Mouse (Mus musculus): ENCODE results near the gene Uap1.
A peak's percentile ranks its signal among the peaks of the same experiment; 100 is the strongest.

Uap1 gene

DNA sequence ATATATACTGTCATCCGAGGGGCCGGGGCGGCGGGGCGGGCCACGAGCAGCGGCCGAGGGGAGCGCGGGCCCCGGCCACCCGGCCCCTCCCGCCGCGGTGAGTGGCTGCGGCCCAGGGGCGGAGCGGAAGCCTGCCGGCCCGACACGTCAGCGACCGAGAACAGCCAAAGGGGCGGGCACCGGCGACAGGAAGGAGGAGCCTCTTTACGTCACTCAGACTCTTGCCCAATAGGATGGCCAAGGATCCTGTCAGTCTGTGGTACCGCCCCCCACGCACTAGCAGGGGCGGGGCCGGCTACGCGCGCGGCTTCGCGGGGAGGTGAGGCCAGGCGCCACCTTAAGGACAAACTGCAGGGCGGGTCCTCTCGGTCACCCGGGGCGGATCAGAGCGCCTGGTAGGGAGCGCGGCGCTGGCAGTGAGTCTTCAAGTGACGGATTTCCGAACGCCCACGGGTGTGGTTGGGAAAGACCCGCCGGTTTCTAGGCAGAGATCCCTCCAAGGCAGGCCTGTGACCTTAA, at the start of gene Uap1:
TSS of gene Uap1 (minus strand) at position 144 of the 519 bp plus-strand sequence.
- peak; percentile 97 for DNase-seq (ENCODE audit: extremely low spot score, low spot score)

DNA sequence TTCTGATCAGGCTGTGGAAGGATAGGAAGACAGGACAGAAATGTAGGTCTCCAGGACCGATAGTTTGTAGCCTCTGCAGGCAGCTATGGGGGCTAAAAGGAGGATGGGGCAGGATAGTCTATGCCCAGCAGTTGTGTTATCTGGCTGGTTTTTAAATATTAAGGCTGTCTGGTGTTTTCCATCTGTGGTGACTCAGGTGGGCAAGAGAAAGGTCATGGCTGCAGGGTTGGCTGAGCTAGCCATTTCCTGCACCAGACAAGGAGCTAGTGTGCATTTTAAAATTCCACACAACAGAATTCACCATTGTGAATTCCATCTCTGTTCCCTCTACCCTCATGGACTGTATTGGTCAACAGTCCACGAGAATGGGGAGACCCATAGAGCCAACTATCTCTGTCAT, 48.5 kb upstream of the Uap1 start:
- no peak for DNase-seq (ENCODE audit: extremely low spot score, low spot score)

DNA sequence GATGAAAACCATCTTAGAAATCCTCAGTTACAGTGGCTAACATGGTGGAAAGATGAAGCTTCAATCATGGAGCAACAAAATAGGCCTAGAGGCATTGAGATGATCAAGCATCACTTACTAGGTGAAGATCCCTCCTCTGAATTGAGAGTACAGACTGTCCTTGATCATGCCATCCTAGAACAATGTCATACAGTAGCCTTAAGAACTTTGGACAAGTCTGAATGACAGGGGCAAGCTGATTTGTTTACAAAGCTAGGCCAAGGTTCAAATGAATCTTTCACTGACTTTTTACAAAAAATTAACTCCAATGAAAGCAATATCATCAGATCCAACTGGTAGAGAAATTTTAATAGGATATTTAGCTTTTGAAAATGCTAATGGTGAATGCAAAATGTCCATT, 45.6 kb upstream of the Uap1 start:
- DNase-seq (ENCODE audit: extremely low spot score, low spot score): no peak

DNA sequence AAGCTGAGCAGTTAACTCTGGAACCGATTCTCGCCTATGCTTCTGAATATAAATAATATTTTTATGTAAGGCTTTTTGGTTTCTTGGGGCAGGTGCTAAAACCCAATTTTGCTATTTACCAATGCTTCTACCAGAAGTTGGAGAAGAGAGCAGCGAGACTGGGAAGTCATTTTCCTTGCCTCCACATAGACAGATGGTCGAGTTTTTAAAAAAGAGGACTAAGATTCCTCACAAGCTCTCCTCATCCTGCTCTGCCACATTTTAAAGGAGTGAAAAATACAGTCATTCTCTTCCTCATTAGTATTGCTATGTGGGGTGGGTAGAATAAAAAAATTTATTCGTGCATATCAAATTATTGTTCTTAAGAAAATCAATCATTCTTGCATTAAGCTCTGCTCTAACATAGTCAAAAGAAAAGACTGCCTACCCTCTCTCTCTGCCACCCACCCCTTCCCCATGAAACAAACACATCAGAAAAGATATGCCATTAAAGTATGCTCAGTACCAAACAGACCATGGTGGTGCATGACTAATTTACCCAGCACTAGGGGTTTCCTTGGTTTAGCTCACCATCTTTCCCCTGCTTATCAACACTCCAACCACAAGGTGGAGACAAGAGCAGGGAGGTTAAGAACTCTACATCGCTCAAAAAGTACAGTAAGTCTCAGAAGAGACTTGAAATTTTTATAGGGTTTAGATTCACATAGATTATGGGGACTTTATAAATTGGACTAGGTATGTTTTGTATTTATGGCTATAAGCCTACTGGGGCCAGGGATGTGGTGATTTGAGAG, 43.5 kb upstream of the Uap1 start:
- DNase-seq (ENCODE audit: extremely low spot score, low spot score): no peak

DNA sequence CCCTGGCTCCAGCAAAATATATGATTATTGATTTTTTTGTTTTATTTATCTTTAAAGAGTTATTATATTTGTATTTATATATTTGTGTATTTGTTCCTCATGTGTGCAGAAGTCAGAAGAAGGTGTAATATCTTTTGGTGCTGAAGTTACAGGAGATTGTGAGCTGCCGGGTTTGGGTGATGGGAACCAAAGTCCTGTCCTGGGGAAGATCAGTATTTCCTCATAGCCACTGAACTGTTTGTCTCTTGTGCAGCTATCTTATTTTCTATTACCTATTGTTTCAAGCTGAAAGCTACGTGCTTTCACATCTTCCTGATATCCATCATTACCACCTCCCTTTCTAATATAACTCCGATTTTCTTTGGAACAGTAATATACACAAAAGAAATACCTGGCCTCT, 40.8 kb upstream of the Uap1 start:
- no peak for DNase-seq (ENCODE audit: extremely low spot score, low spot score)

DNA sequence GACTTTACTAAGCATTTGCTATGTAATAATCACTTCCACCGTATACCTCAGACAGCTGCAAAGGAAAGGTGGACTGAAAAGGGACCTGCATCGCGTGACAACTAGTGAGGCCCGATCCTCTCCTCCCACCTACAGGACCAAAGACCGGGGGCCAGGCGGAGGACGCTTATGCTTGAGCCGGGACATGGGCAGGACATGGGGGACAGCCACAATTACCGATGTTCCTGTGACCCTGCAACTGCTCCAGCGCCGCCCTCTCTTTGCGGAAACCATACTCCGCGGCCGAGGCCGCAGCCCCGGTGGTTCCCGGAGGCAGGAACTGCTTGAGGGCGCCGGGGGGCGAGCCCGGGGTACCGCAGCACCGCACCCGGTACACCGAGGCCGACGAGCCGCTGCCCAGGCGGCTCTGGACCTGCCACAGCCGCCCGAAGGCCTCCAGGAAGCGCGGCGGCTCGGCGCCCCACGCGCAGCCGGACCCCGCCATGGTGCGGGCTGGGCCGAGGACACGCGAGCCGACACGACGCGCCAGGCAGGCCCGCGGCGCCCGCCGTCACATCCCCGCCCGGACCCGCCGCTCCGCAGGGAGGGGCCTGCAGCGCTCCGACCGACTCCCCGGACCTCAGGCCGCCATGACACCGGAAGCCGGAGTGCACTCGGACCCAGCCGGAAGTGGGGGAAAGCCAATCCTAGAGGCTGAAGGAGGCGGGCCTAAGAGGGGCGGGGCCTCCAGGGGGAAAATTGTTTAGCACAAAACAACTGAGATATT, 40.2 kb upstream of the Uap1 start, which contains the start of gene Uhmk1:
TSS of gene Uhmk1 (minus strand) at position 641 of the 766 bp plus-strand sequence.
- DNase-seq (ENCODE audit: extremely low spot score, low spot score): peak; percentile 94

DNA sequence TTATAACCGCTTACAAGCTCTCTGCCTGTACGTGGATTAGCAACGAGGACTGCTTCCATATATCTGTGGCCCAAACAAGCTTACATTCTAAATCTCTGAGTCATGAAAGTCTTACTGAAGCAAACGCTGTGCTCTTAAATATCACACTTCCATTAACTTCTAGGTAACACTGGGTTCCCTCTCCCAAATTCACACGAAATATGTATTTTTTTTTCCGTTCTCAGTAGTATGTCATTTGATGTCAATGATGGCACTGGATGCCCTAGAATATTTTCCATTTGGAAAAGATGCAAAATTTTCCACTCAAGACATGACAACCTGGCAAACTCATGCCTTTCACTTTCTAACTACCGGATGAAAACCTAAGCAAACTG, 39.6 kb upstream of the Uap1 start:
- DNase-seq (ENCODE audit: extremely low spot score, low spot score): no peak

DNA sequence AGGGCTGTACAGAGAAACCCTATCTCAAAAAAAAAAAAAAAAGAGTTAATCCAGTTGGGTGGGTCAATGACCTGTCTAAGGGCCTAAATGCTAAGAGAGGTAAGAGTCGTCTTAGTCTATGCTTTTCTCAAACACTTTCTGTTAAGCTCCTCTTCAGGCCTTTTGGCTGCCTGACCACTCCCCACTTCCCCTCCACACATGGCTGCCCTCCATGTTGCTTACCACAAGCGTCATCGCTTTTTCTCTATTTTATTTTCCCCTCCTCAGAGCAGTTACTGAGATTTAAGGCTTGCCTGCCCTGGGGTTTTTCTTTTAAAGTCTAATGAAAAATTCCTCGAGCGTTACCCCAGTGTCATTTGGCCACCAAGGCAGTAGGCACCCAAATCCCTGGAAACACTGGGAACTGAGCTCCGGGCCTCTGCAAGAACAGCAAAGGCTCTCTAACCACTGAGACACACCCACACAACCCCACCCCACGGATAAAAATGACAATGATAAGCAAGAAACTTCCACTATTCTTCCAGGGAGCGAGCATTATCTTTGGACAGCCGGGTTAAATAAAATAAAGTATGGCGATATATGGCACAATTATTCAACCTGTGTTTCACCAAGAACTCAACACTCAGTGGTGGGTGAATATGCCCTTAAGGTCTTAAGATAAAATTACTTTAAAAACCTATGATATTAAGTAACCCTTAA, 38.6 kb upstream of the Uap1 start:
- DNase-seq (ENCODE audit: extremely low spot score, low spot score): no peak

DNA sequence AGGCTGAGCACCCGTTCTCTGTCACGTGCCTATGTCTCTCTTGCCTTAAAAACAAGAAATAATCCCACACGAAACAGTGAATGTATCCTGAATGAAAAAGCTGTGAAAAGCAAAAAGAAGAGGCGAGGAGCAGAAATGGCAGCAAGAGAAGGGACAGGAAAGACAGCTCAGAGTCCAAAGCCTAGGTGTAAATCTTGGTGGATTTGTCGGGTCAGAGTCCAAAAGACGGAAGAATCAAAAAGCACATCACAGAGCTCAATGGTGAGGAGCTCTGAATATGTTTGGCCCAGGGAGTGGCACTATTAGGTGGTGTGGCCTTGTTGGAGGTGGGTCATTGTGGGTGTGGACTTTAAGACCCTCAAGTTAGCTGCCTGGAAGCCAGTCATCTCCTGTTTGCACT, 31.6 kb upstream of the Uap1 start:
- no peak for DNase-seq (ENCODE audit: extremely low spot score, low spot score)

DNA sequence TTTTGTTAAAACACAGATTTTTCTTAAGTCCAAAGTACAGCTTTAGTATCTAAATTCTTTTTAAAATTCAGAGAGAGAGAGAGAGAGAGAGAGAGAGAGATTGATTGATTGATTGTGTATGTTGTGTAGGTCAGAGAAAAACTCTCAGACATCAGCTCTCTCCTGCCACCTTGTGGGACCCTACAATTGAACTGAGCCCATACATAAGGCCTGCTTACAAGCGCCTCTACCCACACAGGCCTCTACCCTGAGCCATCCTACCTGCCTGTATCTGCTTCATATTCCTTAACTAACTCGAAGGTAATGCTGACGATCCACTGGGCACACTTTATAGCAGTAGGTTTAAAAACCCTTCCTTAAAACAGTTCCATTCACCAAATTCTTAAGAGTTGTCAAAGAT, 25.6 kb upstream of the Uap1 start:
- no peak for DNase-seq (ENCODE audit: extremely low spot score, low spot score)

DNA sequence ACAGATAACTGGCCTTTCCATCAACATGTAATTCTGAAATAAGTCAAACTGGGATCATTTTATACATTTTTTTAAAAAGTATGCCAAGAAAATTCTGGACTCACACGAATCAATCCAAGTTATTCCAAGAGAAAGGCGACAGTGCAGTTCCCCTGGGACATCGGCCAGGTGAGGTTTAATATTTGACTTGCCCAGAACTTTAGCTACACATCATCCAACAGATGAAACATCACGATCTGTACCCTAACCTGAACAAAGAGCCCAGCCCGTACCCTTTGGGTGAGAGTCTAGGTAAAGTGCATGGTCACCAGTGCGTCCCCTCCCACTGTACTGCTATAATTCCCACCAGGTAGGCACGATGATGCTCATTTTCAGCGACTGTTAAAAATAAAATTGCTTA, 21.5 kb upstream of the Uap1 start:
- DNase-seq (ENCODE audit: extremely low spot score, low spot score): no peak

DNA sequence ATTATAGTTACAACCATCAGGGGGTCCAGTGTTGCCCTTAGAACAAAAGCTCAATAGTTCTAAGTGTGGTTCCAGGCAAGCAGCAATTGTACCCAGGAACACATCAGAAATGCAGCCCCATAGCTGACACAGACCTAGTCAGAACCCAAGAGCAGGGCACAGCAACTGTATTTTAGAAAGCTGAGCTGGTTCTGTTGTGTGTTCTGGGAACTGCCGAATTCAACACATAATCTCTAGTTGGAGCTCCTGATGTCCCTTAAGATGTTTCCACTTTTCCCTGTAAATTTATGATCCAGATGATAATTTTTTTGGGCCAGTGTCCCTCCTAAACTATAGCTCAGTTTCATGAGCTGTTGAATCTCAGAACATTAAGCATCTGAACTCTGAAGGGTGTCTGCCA, 17.2 kb upstream of the Uap1 start:
- DNase-seq (ENCODE audit: extremely low spot score, low spot score): no peak

DNA sequence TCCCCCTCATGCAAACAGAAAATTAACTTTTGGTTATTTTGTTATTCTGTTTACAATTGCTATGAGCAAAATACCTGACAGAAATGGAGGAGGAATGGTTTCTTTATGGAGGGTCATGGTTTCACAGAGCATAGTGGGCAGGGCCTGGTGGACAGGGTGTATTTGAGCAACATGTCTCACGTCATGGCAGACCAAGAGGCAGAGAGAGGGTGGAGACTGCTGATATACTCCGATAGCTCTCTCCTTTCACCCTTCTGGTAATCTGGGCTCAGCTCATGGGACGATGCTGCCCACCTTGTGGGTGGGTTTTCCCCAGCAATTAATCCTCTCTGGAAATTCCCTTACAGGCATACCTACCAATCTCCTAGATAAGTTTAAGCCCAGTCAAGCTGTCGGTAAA, 15.5 kb upstream of the Uap1 start:
- no peak for DNase-seq (ENCODE audit: extremely low spot score, low spot score)

DNA sequence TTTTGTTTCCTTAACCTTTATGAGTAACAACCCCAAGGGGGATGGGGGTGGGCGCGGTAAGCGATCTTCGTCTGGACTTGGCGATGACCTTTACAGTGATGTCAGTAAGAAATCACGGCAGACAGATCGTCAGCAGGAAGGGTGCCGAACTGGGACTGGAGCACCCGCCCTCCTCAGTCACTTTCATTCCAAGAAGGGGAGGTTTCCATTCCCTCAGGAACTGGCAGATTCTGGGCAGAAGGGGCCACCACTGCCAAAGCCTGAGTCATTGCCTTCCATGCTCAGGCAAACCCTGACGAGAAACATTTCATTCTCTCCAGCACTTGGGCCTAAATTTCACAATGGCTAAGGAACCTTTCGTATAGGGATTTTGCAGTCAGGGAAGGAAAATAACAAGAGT, 13.8 kb upstream of the Uap1 start:
- DNase-seq (ENCODE audit: extremely low spot score, low spot score): no peak

DNA sequence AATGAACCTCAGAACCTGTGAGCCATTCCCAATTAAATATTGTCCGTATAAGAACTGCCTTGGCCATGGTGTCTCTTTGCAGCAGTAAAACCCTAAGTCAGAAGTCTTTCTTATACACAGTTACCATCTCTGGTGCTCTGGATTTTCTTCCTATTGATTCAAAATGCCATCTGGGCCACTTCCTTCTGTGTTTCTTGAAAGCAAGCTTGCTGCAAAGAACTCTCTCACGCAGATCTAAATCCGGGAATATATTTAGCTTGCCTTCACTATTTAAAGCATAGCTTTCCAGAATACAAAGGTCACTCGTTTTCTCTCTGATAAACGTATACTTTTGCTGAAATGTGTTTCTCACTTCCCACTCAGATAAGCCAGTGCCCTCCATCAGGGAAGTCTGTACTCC, 11.8 kb upstream of the Uap1 start:
- no peak for DNase-seq (ENCODE audit: extremely low spot score, low spot score)

DNA sequence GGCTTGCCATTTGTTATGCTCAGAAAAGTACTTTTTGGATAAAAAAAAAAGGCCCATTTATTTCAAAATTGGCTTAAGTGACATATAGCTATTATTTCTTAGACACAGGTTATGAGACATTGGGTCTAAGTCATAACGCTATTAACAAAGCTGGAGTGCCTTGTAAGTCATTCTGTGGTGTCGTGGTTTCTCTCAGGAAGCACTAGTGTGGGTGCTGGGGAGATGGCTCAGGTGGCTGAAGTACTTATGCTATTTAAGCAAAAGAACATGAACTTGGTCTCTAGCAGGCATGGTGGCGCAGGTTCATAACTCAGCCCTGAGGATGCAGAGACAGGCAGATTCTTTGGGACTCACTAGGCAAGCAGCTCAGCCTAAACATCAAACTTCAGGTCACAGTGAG, 10.4 kb upstream of the Uap1 start:
- no peak for DNase-seq (ENCODE audit: extremely low spot score, low spot score)

DNA sequence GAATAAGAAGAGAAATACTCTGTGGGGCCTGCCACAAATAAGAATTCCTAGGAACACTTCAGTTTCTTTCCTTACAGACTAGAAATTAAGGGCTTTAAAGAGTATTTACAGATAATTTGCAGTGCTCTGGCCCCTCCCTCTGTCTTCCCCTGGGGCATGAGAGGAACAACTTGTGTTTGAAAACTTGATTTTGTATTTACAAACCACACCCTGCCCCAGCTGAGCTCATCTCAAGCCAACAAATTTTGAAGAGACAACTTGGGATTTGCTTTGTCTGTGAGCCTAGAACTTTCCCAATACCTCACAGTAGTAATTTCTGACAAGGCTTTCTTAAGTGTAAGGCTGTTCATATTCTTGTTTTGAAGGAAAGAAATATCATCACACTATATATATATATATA, 7.9 kb upstream of the Uap1 start:
- no peak for DNase-seq (ENCODE audit: extremely low spot score, low spot score)

DNA sequence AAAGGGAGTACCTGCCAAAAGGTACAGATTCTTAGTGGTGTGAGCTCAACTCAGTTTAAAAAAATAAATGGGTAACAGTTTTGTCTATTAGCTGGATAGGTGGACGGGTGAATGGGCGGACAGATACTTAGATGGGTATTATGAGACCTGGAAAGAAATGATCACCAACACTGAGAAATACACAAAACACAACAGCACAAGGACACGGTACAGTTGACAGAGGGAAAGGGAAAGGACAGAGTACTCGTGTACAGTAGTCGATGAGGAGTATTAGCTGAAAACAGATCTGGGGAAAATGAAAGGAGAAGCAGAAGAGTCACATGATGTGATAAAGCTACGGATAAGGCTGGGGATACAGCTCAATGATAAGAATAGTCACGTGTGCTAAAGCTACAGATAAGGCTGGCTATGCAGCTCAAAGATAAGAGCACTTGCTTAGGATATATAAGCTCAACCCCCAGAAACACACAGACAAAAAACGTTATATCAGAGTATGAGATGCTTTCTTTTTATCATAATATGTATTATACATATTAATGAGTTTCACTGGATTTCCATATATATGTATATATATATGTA, 2.0 kb upstream of the Uap1 start:
- DNase-seq (ENCODE audit: extremely low spot score, low spot score): no peak

DNA sequence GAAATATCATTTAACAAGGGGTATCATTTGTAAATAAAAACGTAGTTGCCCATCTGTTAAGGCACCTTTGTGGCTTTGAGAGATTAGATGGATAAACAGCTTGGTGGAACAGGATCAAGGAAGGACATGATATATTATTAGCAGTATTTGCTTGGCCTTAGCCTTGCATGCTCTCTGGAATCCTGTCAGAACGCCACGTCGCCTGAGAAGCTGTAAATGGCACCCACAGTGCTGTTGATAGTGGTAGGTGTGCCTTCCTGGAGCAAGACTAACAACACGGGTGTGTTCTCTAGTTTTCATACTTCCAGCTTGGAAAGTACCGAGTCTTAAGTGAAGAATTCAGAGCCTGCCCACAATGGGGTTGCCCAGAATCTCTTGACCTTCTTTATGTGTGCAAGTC, 1.1 kb upstream of the Uap1 start:
- no peak for DNase-seq (ENCODE audit: extremely low spot score, low spot score)

DNA sequence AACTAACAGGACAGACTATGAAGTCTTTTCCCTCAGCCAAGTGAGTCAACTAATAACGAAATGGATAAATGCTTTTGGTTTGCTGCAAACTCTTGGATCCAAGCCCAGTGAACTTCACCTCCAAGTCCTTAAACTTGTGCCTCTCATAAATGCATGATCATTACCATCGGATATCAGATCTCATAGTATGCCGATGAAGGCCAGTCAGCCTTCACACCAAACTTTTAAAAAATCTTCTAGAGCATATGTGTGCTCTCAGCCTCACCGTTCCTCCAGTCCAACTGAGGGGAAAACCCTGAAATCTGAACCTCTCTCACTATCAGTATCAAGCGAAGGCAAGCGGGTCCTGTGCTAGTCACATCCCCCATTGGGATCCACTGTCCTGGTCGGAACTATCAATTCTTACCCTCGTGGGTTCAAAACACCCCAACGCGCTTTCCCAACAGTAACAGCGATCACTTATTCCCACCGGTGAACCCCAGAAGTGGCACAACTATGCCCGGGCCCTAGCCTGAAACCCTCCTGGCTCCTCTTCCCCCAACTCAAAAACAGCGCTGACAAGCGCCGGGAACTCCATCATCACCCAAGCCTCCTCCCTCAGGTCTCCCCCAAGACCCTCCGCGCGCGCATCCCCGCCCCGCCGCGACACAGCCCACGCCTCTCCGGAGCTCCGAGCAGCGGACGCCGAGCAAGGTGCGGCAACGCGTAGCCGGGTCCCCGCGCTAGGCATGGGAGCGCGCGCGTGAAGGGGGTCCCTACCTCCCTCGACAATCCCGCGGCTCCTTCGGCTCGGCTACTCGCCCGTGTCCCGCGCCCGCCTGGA, 555 bp downstream of the Uap1 start:
- peak; percentile 79 for DNase-seq (ENCODE audit: extremely low spot score, low spot score)

DNA sequence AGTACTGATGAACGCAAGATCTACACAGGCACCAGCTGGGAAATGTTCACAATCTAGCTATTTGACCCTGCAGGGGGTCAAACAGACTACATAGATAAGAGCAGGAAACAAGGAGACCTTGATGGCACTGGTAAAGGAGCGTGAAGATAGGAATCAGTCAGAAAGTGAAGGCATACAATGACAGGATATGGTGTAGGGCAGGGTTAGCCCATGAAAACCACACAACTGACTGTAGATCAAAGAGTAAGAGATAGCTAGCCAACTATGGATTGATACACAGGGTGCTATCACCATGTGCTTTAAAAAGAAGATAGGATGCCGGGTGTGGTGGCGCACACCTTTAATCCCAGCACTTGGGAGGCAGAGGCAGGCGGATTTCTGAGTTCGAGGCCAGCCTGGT, 7.0 kb downstream of the Uap1 start:
- no peak for DNase-seq (ENCODE audit: extremely low spot score, low spot score)

All from neural tube, embryonic 10.5 days (tissue).